Mouse (Mus musculus): ENCODE results near the gene Ncaph2.

Gene Ncaph2

GRCm38 (mm10) chr15:89355241-89356187, at the start of gene Ncaph2, which contains the start of gene Lmf2:
Gene Ncaph2, plus strand, starts transcription at chr15:89355719.
Gene Lmf2, minus strand, starts transcription at chr15:89355659.
- DNase-seq (ENCODE audit: low spot score in 2 of 2) = peak; percentile 90 to 96

- DNase-seq (ENCODE audit: low spot score in 2 of 2) = no peak
Observed at GRCm38 (mm10) chr15:89305966-89306365, 49.6 kb upstream of the Ncaph2 start.

GRCm38 (mm10) chr15:89307461-89307860, 48.1 kb upstream of the Ncaph2 start:
- no peak for DNase-seq (ENCODE audit: low spot score in 2 of 2)

GRCm38 (mm10) chr15:89308406-89309139, 46.9 kb upstream of the Ncaph2 start:
- no peak for DNase-seq (ENCODE audit: low spot score in 2 of 2)

- no peak for DNase-seq (ENCODE audit: low spot score in 2 of 2)
Observed at GRCm38 (mm10) chr15:89309962-89310498, 45.5 kb upstream of the Ncaph2 start.

- no peak for DNase-seq (ENCODE audit: low spot score in 2 of 2)
Observed at GRCm38 (mm10) chr15:89313359-89313758, 42.2 kb upstream of the Ncaph2 start.

GRCm38 (mm10) chr15:89314107-89314506, 41.4 kb upstream of the Ncaph2 start:
- no peak for DNase-seq (ENCODE audit: low spot score in 2 of 2)

GRCm38 (mm10) chr15:89314511-89315189, 40.9 kb upstream of the Ncaph2 start:
- peak in 1 of 2 experiments; percentile 19 for DNase-seq (ENCODE audit: low spot score in 2 of 2)

- peak; percentile 96 for DNase-seq (ENCODE audit: low spot score in 2 of 2)
Observed at GRCm38 (mm10) chr15:89315190-89315731, 40.3 kb upstream of the Ncaph2 start, which contains the start of gene Sbf1. Gene Sbf1, minus strand, starts transcription at chr15:89315311.

GRCm38 (mm10) chr15:89316146-89316545, 39.4 kb upstream of the Ncaph2 start:
- no peak for DNase-seq (ENCODE audit: low spot score in 2 of 2)

- DNase-seq (ENCODE audit: low spot score in 2 of 2) = no peak
Observed at GRCm38 (mm10) chr15:89321264-89321663, 34.3 kb upstream of the Ncaph2 start.

GRCm38 (mm10) chr15:89322670-89323522, 32.6 kb upstream of the Ncaph2 start, which contains the start of gene Adm2:
Gene Adm2, plus strand, starts transcription at chr15:89322720.
- no peak for DNase-seq (ENCODE audit: low spot score in 2 of 2)

GRCm38 (mm10) chr15:89323656-89324055, 31.9 kb upstream of the Ncaph2 start:
- DNase-seq (ENCODE audit: low spot score in 2 of 2) = no peak

GRCm38 (mm10) chr15:89326441-89326840, 29.1 kb upstream of the Ncaph2 start:
- no peak for DNase-seq (ENCODE audit: low spot score in 2 of 2)

- no peak for DNase-seq (ENCODE audit: low spot score in 2 of 2)
Observed at GRCm38 (mm10) chr15:89334271-89334670, 21.2 kb upstream of the Ncaph2 start, which contains the start of gene Miox. Gene Miox, plus strand, starts transcription at chr15:89334398.

GRCm38 (mm10) chr15:89334774-89335537, 20.6 kb upstream of the Ncaph2 start:
- DNase-seq (ENCODE audit: low spot score in 2 of 2) = no peak

- no peak for DNase-seq (ENCODE audit: low spot score in 2 of 2)
Observed at GRCm38 (mm10) chr15:89336422-89336821, 19.1 kb upstream of the Ncaph2 start.

GRCm38 (mm10) chr15:89339696-89340095, 15.8 kb upstream of the Ncaph2 start:
- no peak for DNase-seq (ENCODE audit: low spot score in 2 of 2)

- DNase-seq (ENCODE audit: low spot score in 2 of 2) = no peak
Observed at GRCm38 (mm10) chr15:89340136-89340535, 15.4 kb upstream of the Ncaph2 start.
